In genomic region chr9:20663956-20664355, GRCm38 (mm10) we compare ENCODE assay signal across 9 mouse cellular contexts. TPM values are rescaled to one million over a fixed set of nuclear protein-coding genes. Genes with fewer than 3 reads are reported as not detected.
DNase-seq lines count a peak whose midpoint lies in the region; ATAC-seq lines count a peak whose summit lies in the region.
"Had no signal": no experiment of that assay in that cellular context is flagged by ENCODE, and none has a peak within 500 bp of the region (broad histone marks: within the 10 kb centered on the region; RNA-seq: fewer than 3 reads in every experiment).

No protein-coding gene starts in this region.

- H3K9me3 ChIP-seq in hindbrain, embryonic 16.5 days (ENCODE audit: control insufficient read depth, low read length) = no peaks in the 10 kb centered on the region
- no peaks in the 10 kb centered on the region for H3K9me3 ChIP-seq in midbrain, embryonic 11.5 days (ENCODE audit: control insufficient read depth, low read length)

- H3K36me3 ChIP-seq in hindbrain, embryonic 16.5 days (ENCODE audit: control insufficient read depth, insufficient read depth, low read length) = peaks cover 14% of the 10 kb centered on the region; the same call in 1 of the 2 replicates
- peaks cover 17% of the 10 kb centered on the region for H3K36me3 ChIP-seq in midbrain, embryonic 11.5 days (ENCODE audit: control insufficient read depth, insufficient read depth, low read length)

- H3K4me1 ChIP-seq in hindbrain, embryonic 16.5 days (ENCODE audit: control insufficient read depth, insufficient read depth, low read depth, low read length) = peaks cover 31% of the 10 kb centered on the region
- peaks cover 12% of the 10 kb centered on the region for H3K4me1 ChIP-seq in midbrain, embryonic 11.5 days (ENCODE audit: control insufficient read depth, insufficient read depth, low read length)

- peak overlapping the region; percentile 83 for H3K27ac ChIP-seq in hindbrain, embryonic 16.5 days (ENCODE audit: low read depth, low read length)
- H3K27ac ChIP-seq in midbrain, embryonic 11.5 days (ENCODE audit: low read depth, low read length) = no peak overlapping the region; the same call in 1 of the 2 replicates

- H3K27me3 ChIP-seq in hindbrain, embryonic 16.5 days (replicated peaks; ENCODE audit: control insufficient read depth, insufficient read depth, low read length) = no peaks in the 10 kb centered on the region
- no peaks in the 10 kb centered on the region for H3K27me3 ChIP-seq in midbrain, embryonic 11.5 days (ENCODE audit: control insufficient read depth, insufficient read depth, low read length)

- 59% methylated on average over 2 of the region's 2 CpGs for WGBS in hindbrain, embryonic 16.5 days
- 89% methylated on average over 2 of the region's 2 CpGs for WGBS in midbrain, embryonic 11.5 days

- peak; percentile 68 for ATAC-seq in hindbrain, embryonic 16.5 days
- peak; percentile 19; the same call in 1 of the 2 replicates for ATAC-seq in midbrain, embryonic 11.5 days (ENCODE audit: low FRiP score)

- H3K9ac ChIP-seq in hindbrain, embryonic 16.5 days (ENCODE audit: low read depth, low read length) = peak overlapping the region; percentile 25; the same call in 1 of the 2 replicates
- H3K9ac ChIP-seq in midbrain, embryonic 11.5 days (ENCODE audit: low read length) = no peak overlapping the region

- H3K4me2 ChIP-seq in hindbrain, embryonic 16.5 days (ENCODE audit: low read length) = no peak overlapping the region
- no peak overlapping the region for H3K4me2 ChIP-seq in midbrain, embryonic 11.5 days

- DNase-seq in right cerebral cortex, adult 18-20 months = peak; percentile 87
- DNase-seq in right cerebral cortex, postnatal 4 days = no peak
- DNase-seq in midbrain, embryonic 11.5 days (ENCODE audit: low spot score, missing footprints) = no peak
- peak; percentile 91 for DNase-seq in telencephalon, adult 2 months (ENCODE audit: low read depth, low spot score)
- DNase-seq in cerebellum, adult 8-10 months = no peak
- no peak for DNase-seq in adrenal gland, adult 18-20 months (ENCODE audit: low spot score in 2 of 2)
- no peak for DNase-seq in urinary bladder, postnatal 4 days (ENCODE audit: low spot score in 2 of 2)
- DNase-seq: spleen, adult 18-20 months had no signal

- H3K4me3 ChIP-seq in hindbrain, embryonic 16.5 days (ENCODE audit: low read length) = no peak overlapping the region
- H3K4me3 ChIP-seq in midbrain, embryonic 11.5 days (ENCODE audit: low read depth, low read length) = no peak overlapping the region

RNA-seq across cellular contexts. Expression of gene Pin1, which starts 12.1 kb away (rescaled TPM):
- 70.6 and 76.1 TPM in 2 replicates for polyA plus RNA-seq in hindbrain, embryonic 16.5 days (2015; fragmentation: Nextera tagmentation; extraction: Ambion mirVana)
- polyA plus RNA-seq in midbrain, embryonic 11.5 days (2014; fragmentation: Nextera tagmentation; extraction: Ambion mirVana) = 60.8 and 64.6 TPM in 2 replicates
- total RNA-seq in adrenal gland, adult 18-20 months (2021) = 10 to 100 TPM; 24.9 to 27.7 TPM

RNA-seq across cellular contexts. Expression of gene Fbxl12, which starts 19.4 kb away (rescaled TPM):
- polyA plus RNA-seq in hindbrain, embryonic 16.5 days (2015; fragmentation: Nextera tagmentation; extraction: Ambion mirVana) = 14.6 and 15.6 TPM in 2 replicates
- polyA plus RNA-seq in midbrain, embryonic 11.5 days (2014; fragmentation: Nextera tagmentation; extraction: Ambion mirVana) = 10.5 and 12.0 TPM in 2 replicates
- total RNA-seq in adrenal gland, adult 18-20 months (2021) = 10 to 100 TPM; 18.3 to 19.4 TPM

RNA-seq across cellular contexts. Expression of gene Ubl5, which starts 21.3 kb away (rescaled TPM):
- 428 and 459 TPM in 2 replicates for polyA plus RNA-seq in hindbrain, embryonic 16.5 days (2015; fragmentation: Nextera tagmentation; extraction: Ambion mirVana)
- 459 TPM in 2 replicates for polyA plus RNA-seq in midbrain, embryonic 11.5 days (2014; fragmentation: Nextera tagmentation; extraction: Ambion mirVana)
- total RNA-seq in adrenal gland, adult 18-20 months (2021) = 100 to 1,000 TPM; 352 to 436 TPM

Comparison
In these comparisons a context has a peak if more than half of its experiments do, and no peak if none do; other contexts are left out.
1. DNase-seq: peak in right cerebral cortex, adult 18-20 months (single experiment) and telencephalon, adult 2 months (single experiment); none in right cerebral cortex, postnatal 4 days (single experiment), midbrain, embryonic 11.5 days (single experiment), cerebellum, adult 8-10 months (single experiment), adrenal gland, adult 18-20 months (0 of 2) and urinary bladder, postnatal 4 days (0 of 2).